Mouse (Mus musculus) lung, adult 2 months (tissue): ENCODE data around the gene Tyw3. TPM values are rescaled to one million over a fixed set of nuclear protein-coding genes. Genes with fewer than 3 reads are reported as not detected.

Experiments
- DNase-seq: peaks from one replicate; pipeline ENCODE4 v3.0.0; 2022
- H3K4me1 ChIP-seq: fragments of 200-500 bp; 2 replicates; pipeline ENCODE4 v1.6.1; 2011; ENCODE audit warnings: low read length; ENCODE audit not compliant: control insufficient read depth, insufficient read depth
- H3K4me3 ChIP-seq: fragments of 200-500 bp; replicated peaks from 2 replicates; pipeline ENCODE3; 2011; ENCODE audit warnings: low read depth, mild to moderate bottlenecking, control low read depth, low read length; ENCODE audit errors: extremely low read depth
- CTCF ChIP-seq: fragments of 200-500 bp; IDR thresholded peaks from 2 replicates; pipeline ENCODE4 v1.5.1; 2011; ENCODE audit warnings: mild to moderate bottlenecking, low read length, control low read depth; ENCODE audit not compliant: insufficient read depth
- POLR2A ChIP-seq: fragments of 200-500 bp; IDR thresholded peaks from 2 replicates; pipeline ENCODE4 v1.6.1; 2011; ENCODE audit warnings: low read depth, mild to moderate bottlenecking, control low read depth, low read length, borderline replicate concordance; ENCODE audit errors: extremely low read depth
- WGBS: fragments of 180-500 bp; shearing (Covaris S2); methylation state at CpG from one replicate; pipeline ENCODE4 v1.1.7; 2018; 5-methylcytosine and 5-hydroxymethylcytosine counted together
- polyA plus RNA-seq: library from polyadenylated mRNA; depleted of rRNA; stranded (reverse); fragments of >200 nt; gene quantifications from 2 replicates; pipeline ENCODE4 v1.2.3, GENCODE M21; 2012

Tyw3 gene
- polyA plus RNA-seq, 1 experiment, result 9.1 TPM

GRCm38 (mm10) chr3:154602141-154602540 is 5.2 kb upstream of the Tyw3 start:
- TF ChIP-seq CTCF, result no peak
- H3K4me1 ChIP-seq, result 0 out of 2 replicates have a peak, but pooled peaks cover 3% of the 10 kb centered on the region
- DNase-seq, result no peak
- no peak overlapping the region for H3K4me3 ChIP-seq

- TF ChIP-seq POLR2A, result no peak
- no peak for TF ChIP-seq CTCF
- H3K4me3 ChIP-seq, result peak overlapping the region; percentile 80
- no peak for DNase-seq
- H3K4me1 ChIP-seq, result peaks cover 6% of the 10 kb centered on the region; the same call in 1 of the 2 replicates
- 44% methylated on average over 7 of the region's 7 CpGs for WGBS
Measured at GRCm38 (mm10) chr3:154597561-154597960, 657 bp upstream of the Tyw3 start.

- DNase-seq, result peak; percentile 89
- peak within 1 kb of the TSS; percentile 80 for H3K4me3 ChIP-seq
- peaks cover 6% of the 10 kb centered on the region; the same call in 1 of the 2 replicates for H3K4me1 ChIP-seq
- TF ChIP-seq POLR2A (peak; percentile 50; the same call in 1 of the 2 replicates), CTCF (peak; percentile 67)
- WGBS, result under 1% methylated on average over 25 of the region's 25 CpGs
Measured at GRCm38 (mm10) chr3:154596488-154596933, 393 bp downstream of the Tyw3 start, which contains the start of gene Cryz. Gene Cryz, plus strand, starts transcription at chr3:154596711.

- no peak for DNase-seq
- Histone ChIP-seq H3K4me3 (no peak overlapping the region), H3K4me1 (peaks cover 6% of the 10 kb centered on the region; the same call in 1 of the 2 replicates)
- 93% methylated on average over 6 of the region's 6 CpGs for WGBS
- TF ChIP-seq POLR2A (no peak), CTCF (no peak)
Measured at GRCm38 (mm10) chr3:154594156-154594555, 2.7 kb downstream of the Tyw3 start.

- TF ChIP-seq POLR2A (no peak), CTCF (no peak)
- whole genome bisulfite sequencing, result 92% methylated on average over 6 of the region's 6 CpGs
- peaks cover 6% of the 10 kb centered on the region; the same call in 1 of the 2 replicates for H3K4me1 ChIP-seq
- H3K4me3 ChIP-seq, result no peak overlapping the region
- DNase-seq, result no peak
Measured at GRCm38 (mm10) chr3:154593596-154593995, 3.3 kb downstream of the Tyw3 start.

GRCm38 (mm10) chr3:154591621-154592020 is 5.3 kb downstream of the Tyw3 start:
- 91% methylated on average over 3 of the region's 3 CpGs for WGBS
- no peak for DNase-seq
- no peak for TF ChIP-seq POLR2A
- TF ChIP-seq CTCF, result no peak
- no peak overlapping the region for H3K4me3 ChIP-seq
- H3K4me1 ChIP-seq, result peaks cover 3% of the 10 kb centered on the region; the same call in 1 of the 2 replicates

- Histone ChIP-seq H3K4me1 (no peaks in the 10 kb centered on the region), H3K4me3 (no peak overlapping the region)
- TF ChIP-seq CTCF (no peak), POLR2A (no peak)
- WGBS, result 95% methylated on average over 5 of the region's 5 CpGs
- DNase-seq, result no peak
Measured at GRCm38 (mm10) chr3:154590971-154591370, 5.9 kb downstream of the Tyw3 start.

GRCm38 (mm10) chr3:154584351-154584750 is 12.6 kb downstream of the Tyw3 start:
- H3K4me1 ChIP-seq, result no peaks in the 10 kb centered on the region
- H3K4me3 ChIP-seq, result no peak overlapping the region
- TF ChIP-seq CTCF (no peak), POLR2A (no peak)
- 87% methylated on average over 8 of the region's 8 CpGs for WGBS
- DNase-seq, result no peak

- Histone ChIP-seq H3K4me3 (no peak overlapping the region), H3K4me1 (no peaks in the 10 kb centered on the region)
- no peak for DNase-seq
- 87% methylated on average over 8 of the region's 8 CpGs for WGBS
- TF ChIP-seq CTCF (no peak), POLR2A (no peak)
Measured at GRCm38 (mm10) chr3:154577895-154578294, 19.0 kb downstream of the Tyw3 start.

- 30% methylated on average over 6 of the region's 6 CpGs for WGBS
- DNase-seq, result no peak
- Histone ChIP-seq H3K4me3 (no peak overlapping the region), H3K4me1 (no peaks in the 10 kb centered on the region)
- TF ChIP-seq CTCF (no peak), POLR2A (no peak)
Measured at GRCm38 (mm10) chr3:154573666-154574065, 23.2 kb downstream of the Tyw3 start.
